Mouse (Mus musculus) heart, postnatal 10 days (tissue): ENCODE measurements around the gene Nsf. TPM values are rescaled to one million over a fixed set of nuclear protein-coding genes. Genes with fewer than 3 reads are reported as not detected.

Experiments used
- DNase-seq, 2 experiments: peaks; one replicate each; pipeline ENCODE4 v3.0.0; 2021
- intact Hi-C: fragments of 180-260 bp; cut with DNase I; formaldehyde crosslinking; loops from one replicate; pipeline ENCODE4 v1.15.1; 2025
- total RNA-seq, 2 experiments: library from RNA; stranded (reverse); gene quantifications; 2 replicates each; pipeline ENCODE4 v1.2.3; 2021

The Nsf gene
- total RNA-seq, 2 experiments from 2014 or later: 36.8 to 39.9 TPM

GRCm38 (mm10) chr11:103789951-103790350 lies 163.9 kb downstream of the Nsf start:
- intact Hi-C loops: no loop called here
- no peak for DNase-seq

GRCm38 (mm10) chr11:103780152-103780551 lies 173.7 kb downstream of the Nsf start:
- DNase-seq: no peak
- intact Hi-C loops: no loop called here

GRCm38 (mm10) chr11:103774228-103774530 lies 179.7 kb downstream of the Nsf start:
- no peak for DNase-seq
- intact Hi-C loops: no loop called here

- DNase-seq: no peak
- intact Hi-C loops: no loop called here
Measured at GRCm38 (mm10) chr11:103773387-103774227, 180.2 kb downstream of the Nsf start, which contains the start of gene Wnt3. Gene Wnt3, plus strand, starts transcription at chr11:103774150.

- no peak for DNase-seq
- intact Hi-C loops: no loop called here
Measured at GRCm38 (mm10) chr11:103772505-103773386, 181.1 kb downstream of the Nsf start.

Other genes starting within 250 kb of the Nsf start
- gene Wnt9b, start 204.2 kb downstream of the Nsf start, total RNA-seq: 1 to 10 TPM in 1 of 2 experiments, under 1 TPM in 1; 0.82 to 1.1 TPM
- not detected for gene Wnt3, start 179.9 kb downstream of the Nsf start, total RNA-seq
- 10 to 100 TPM; 60.3 to 62.3 TPM for gene Arf2, start 12.7 kb upstream of the Nsf start, total RNA-seq
- not detected for gene Crhr1, start 178.8 kb upstream of the Nsf start, total RNA-seq
- gene Sppl2c, start 232.3 kb upstream of the Nsf start, total RNA-seq: not detected